Mouse (Mus musculus) G1E (cell line): ENCODE results near the gene Mroh3.

Source experiments
- CTCF ChIP-seq: IDR thresholded peaks from 2 replicates; pipeline ENCODE4 v1.5.1; 2012; ENCODE audit warnings: low read depth, low read length, inconsistent platforms, mixed read lengths
- POLR2AphosphoS5 ChIP-seq: IDR thresholded peaks from 2 replicates; pipeline ENCODE4 v1.6.1; 2012; ENCODE audit warnings: low read depth, low read length, inconsistent platforms; ENCODE audit not compliant: insufficient replicate concordance

DNA sequence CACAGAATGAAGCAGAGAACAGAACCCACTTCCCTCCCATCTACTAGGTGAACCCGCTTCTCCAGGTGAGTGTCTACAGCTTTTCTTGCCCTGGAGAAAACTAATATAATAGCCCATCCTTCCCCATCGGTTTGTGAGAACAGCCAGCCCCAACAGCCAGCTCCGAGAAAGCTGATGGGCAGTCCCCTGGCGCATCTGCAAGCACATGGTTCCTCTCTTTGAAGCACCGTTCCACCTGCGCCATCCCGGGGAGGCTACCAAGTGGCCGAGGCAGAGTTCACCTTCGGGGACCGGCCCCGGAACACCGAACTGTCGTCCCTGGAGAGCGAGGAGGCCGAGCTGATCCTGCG is 46.9 kb upstream of the Mroh3 start:
- TF ChIP-seq CTCF (no peak), POLR2AphosphoS5 (no peak)
